Mouse (Mus musculus) heart, embryonic 16.5 days (tissue): ENCODE results near the gene Ank2. TPM values are rescaled to one million over a fixed set of nuclear protein-coding genes. Genes with fewer than 3 reads are reported as not detected.

ENCODE experiments used
- ATAC-seq: fragments of 200-750 bp; cut with Nextera tagmentation; replicated peaks from 2 replicates; pipeline ENCODE4 v1.8.0; 2017; ENCODE audit warnings: moderate number of reproducible peaks; ENCODE audit not compliant: insufficient read depth, low FRiP score; ENCODE audit errors: extremely low read depth
- H3K27ac ChIP-seq: fragments of 300-500 bp; sonication (generic); 2 replicates; pipeline ENCODE4 v1.5.1; 2014; ENCODE audit warnings: mild to moderate bottlenecking, low read length, control low read depth, moderate library complexity
- H3K27me3 ChIP-seq: fragments of 300-500 bp; sonication (generic); 2 replicates; pipeline ENCODE4 v1.6.1; 2014; ENCODE audit warnings: low read length, mixed read lengths; ENCODE audit not compliant: control insufficient read depth, insufficient read depth
- H3K36me3 ChIP-seq: fragments of 300-500 bp; sonication (generic); 2 replicates; pipeline ENCODE4 v1.6.1; 2014; ENCODE audit not compliant: control insufficient read depth, insufficient read depth
- H3K4me1 ChIP-seq: fragments of 300-500 bp; sonication (generic); 2 replicates; pipeline ENCODE4 v1.6.1; 2014; ENCODE audit warnings: low read length, mixed read lengths; ENCODE audit not compliant: control insufficient read depth, insufficient read depth
- H3K4me2 ChIP-seq: fragments of 300-500 bp; sonication (generic); 2 replicates; pipeline ENCODE4 v1.6.1; 2014; ENCODE audit warnings: low read depth, mild to moderate bottlenecking, control low read depth, low read length
- H3K4me3 ChIP-seq: fragments of 300-500 bp; sonication (generic); 2 replicates; pipeline ENCODE4 v1.5.1; 2014; ENCODE audit warnings: mild to moderate bottlenecking, control low read depth, low read length
- H3K9ac ChIP-seq: fragments of 300-500 bp; sonication (generic); 2 replicates; pipeline ENCODE4 v1.6.1; 2014; ENCODE audit warnings: low read length, control low read depth
- H3K9me3 ChIP-seq: fragments of 300-500 bp; sonication (generic); replicated peaks from 2 replicates; pipeline ENCODE4 v1.6.1; 2016; ENCODE audit warnings: low read length; ENCODE audit not compliant: control insufficient read depth
- WGBS: fragments of 180-500 bp; shearing (Covaris S2); extraction: QIAGEN DNeasy Blood & Tissue Kit; methylation state at CpG from one replicate; pipeline ENCODE4 v1.1.7; 2014; 5-methylcytosine and 5-hydroxymethylcytosine counted together
- polyA plus RNA-seq: library from polyadenylated mRNA; unstranded; fragments of >200 nt; fragmentation: Nextera tagmentation; extraction: Ambion mirVana; gene quantifications from 2 replicates; pipeline ENCODE4 v1.2.1, GENCODE M21; 2015

The Ank2 gene
- polyA plus RNA-seq, 1 experiment from 2014 or later: 38.9 TPM

DNA sequence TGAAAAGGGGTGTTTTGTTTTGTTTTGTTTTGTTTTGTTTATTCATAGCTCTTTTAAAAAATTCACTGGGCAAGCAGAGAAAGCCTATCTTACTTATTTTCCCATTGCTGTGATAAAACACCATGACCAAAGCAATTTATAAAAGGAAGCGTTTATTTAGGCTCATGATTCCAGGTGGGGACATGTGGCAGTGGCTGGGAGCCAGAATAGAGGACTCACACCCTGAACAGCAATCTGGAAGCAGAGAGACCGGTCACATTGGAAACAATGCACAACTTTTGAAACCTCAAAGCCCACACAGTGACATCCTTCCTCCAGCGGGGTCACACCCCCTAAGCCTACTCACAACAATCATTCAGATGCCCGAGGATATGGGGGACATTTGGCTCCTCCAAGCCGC, 285.6 kb downstream of the Ank2 start:
- Histone ChIP-seq H3K4me3 (no peak overlapping the region), H3K9me3 (no peaks in the 10 kb centered on the region), H3K27ac (no peak overlapping the region), H3K9ac (no peak overlapping the region), H3K4me1 (no peaks in the 10 kb centered on the region), H3K4me2 (no peak overlapping the region), H3K27me3 (no peaks in the 10 kb centered on the region), H3K36me3 (no peaks in the 10 kb centered on the region)
- no peak for ATAC-seq
- WGBS: 63% methylated on average over 5 of the region's 5 CpGs

DNA sequence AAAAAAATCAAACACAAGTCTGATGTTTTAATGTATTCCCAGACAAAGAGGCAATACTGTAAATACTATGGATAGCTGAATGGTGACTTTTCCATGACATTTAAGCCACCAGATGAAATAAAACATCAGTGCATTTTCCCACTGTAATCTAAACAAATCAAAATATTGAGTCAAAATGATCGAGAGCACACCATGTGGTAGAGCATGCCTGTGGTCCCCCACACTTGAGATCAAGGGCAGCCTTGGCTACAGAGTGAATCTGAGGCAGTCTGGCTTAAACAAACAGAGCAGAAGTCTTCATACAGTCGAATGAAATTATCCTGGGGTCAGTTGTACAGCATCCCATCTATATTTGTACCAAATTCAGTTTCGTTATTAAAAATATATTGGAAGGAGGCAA, 288.0 kb downstream of the Ank2 start:
- WGBS: 80% methylated on average over 3 of the region's 3 CpGs
- Histone ChIP-seq H3K9me3 (no peaks in the 10 kb centered on the region), H3K27me3 (no peaks in the 10 kb centered on the region), H3K4me1 (no peaks in the 10 kb centered on the region), H3K36me3 (no peaks in the 10 kb centered on the region), H3K4me3 (no peak overlapping the region), H3K9ac (no peak overlapping the region), H3K27ac (no peak overlapping the region), H3K4me2 (no peak overlapping the region)
- ATAC-seq: no peak

DNA sequence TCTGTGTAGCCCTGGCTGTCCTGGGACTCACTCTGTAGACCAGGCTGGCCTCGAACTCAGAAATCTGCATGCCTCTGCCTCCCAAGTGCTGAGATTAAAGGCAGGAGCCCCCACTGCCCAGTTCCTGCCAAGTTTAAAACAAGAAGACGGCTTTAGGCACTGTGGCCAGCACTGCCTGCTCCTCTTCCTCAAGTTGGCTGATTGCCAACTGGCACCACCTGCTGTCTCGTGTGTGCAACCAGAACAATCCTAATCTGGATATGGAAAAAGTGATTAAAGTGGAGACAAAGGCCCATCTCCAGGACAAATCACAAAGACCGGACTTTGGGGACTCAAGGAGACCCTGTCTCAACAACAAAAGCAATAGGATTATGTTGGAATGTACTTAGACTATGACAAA, 288.6 kb downstream of the Ank2 start:
- 47% methylated on average over 4 of the region's 4 CpGs for WGBS
- Histone ChIP-seq H3K9me3 (no peaks in the 10 kb centered on the region), H3K4me1 (no peaks in the 10 kb centered on the region), H3K9ac (no peak overlapping the region), H3K4me3 (no peak overlapping the region), H3K4me2 (no peak overlapping the region), H3K36me3 (no peaks in the 10 kb centered on the region), H3K27me3 (no peaks in the 10 kb centered on the region), H3K27ac (no peak overlapping the region)
- no peak for ATAC-seq

DNA sequence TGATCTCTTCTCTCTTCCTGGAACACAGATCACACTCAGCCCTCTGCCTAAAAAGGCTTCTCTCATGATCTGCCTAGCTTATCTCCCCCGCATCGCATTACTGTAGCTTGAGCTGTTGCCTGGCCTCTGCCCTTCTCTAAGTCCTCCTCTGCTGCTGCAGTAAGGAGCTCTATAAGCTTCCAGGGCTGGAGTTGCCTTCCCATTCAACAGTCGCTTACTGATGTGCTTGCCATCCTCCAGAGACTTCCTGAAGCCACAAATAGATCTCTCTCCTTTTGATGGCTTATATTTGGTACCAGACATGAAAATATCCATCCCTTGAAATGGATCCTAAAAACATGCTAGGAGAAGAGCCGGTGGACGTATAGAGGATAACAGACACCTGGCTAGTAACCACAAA, 290.3 kb downstream of the Ank2 start:
- Histone ChIP-seq H3K4me1 (no peaks in the 10 kb centered on the region), H3K36me3 (no peaks in the 10 kb centered on the region), H3K9me3 (no peaks in the 10 kb centered on the region), H3K9ac (no peak overlapping the region), H3K4me2 (no peak overlapping the region), H3K27ac (no peak overlapping the region), H3K4me3 (no peak overlapping the region), H3K27me3 (no peaks in the 10 kb centered on the region)
- ATAC-seq: no peak
- WGBS: 69% methylated on average over 5 of the region's 5 CpGs

DNA sequence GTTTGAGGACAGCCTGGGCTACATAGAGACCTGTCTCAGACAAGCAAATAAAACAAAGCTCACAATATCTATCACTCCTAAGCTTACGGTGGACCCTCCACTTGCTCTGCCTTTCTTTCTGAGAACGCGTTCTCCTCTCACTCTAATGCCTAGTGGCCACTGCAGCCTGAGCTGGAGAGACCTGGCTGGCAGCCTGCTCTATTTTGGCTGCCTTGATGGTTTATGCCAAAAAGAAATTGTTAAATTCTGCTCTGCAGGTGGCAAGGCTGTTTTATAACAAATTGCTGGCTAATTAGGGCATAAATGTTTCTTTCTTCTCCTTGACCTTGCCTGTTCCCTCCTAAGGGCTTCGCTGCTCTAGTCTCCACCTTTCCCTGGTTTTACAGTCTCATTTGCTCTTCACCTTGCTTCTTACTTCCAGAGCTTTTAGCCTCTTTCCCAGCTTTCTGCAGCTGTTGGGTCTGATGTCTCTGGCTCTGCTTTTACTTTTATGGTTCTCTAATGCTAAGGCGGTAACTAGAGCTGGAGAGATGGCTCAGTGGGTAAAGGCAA, 293.2 kb downstream of the Ank2 start:
- no peak overlapping the region for H3K4me2 ChIP-seq
- ATAC-seq: no peak
- no peak overlapping the region for H3K27ac ChIP-seq
- H3K36me3 ChIP-seq: no peaks in the 10 kb centered on the region
- H3K4me3 ChIP-seq: no peak overlapping the region
- WGBS: 93% methylated on average over 5 of the region's 5 CpGs
- no peaks in the 10 kb centered on the region for H3K4me1 ChIP-seq
- H3K9me3 ChIP-seq: no peaks in the 10 kb centered on the region
- H3K9ac ChIP-seq: no peak overlapping the region
- no peaks in the 10 kb centered on the region for H3K27me3 ChIP-seq

DNA sequence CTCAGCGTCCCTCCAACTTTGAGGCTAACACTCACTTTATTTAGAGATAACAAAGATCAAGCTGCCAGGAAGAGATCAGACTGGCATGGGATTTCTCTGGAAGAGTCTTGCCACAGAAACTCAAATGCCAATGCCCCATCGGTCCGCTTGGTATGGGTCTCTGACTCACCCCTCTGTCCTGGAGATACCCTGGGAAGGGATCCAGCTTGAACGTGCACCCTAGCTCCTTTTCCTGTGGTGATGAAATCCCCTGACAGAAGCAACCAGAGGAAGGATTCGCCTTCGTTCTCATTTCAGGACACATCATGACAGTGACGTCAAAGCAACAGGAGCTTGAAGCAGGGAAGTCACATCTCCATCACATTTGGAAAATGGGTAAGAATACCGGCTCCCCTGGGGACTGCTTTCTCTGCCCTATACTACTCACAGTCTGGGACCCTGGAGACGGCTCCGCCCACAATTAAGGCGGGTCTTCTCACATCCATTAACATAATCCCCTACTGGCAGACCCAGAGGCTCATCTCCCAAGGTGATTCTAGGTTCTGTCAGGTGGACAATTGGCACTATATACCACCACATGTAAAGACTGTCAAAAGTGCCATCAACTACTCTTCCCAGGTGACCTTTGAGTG, 296.6 kb downstream of the Ank2 start:
- H3K36me3 ChIP-seq: no peaks in the 10 kb centered on the region
- no peaks in the 10 kb centered on the region for H3K4me1 ChIP-seq
- no peak overlapping the region for H3K27ac ChIP-seq
- H3K9me3 ChIP-seq: no peaks in the 10 kb centered on the region
- no peak overlapping the region for H3K9ac ChIP-seq
- H3K4me3 ChIP-seq: no peak overlapping the region
- ATAC-seq: no peak
- H3K4me2 ChIP-seq: no peak overlapping the region
- no peaks in the 10 kb centered on the region for H3K27me3 ChIP-seq
- 33% methylated on average over 11 of the region's 11 CpGs for WGBS

DNA sequence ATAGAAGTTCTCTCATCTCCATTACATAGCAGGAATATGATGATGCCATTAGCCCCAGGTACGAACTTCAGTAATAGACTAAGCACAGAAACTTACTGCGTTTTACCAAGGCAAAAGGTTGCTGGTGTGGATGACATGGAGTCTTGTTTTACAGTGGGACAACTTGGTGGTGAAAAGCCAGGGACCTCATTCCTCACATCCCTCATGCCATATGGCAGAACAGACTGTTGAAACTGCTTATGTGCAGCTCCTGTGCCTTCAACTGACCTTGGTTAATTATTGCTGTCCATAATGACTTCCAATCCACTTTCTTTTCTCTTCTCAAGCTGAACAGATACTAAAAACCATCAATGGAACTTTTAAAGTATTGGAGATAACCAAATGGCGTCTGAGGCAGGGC, 298.4 kb downstream of the Ank2 start:
- no peaks in the 10 kb centered on the region for H3K27me3 ChIP-seq
- H3K4me3 ChIP-seq: no peak overlapping the region
- H3K27ac ChIP-seq: no peak overlapping the region
- no peaks in the 10 kb centered on the region for H3K9me3 ChIP-seq
- H3K36me3 ChIP-seq: no peaks in the 10 kb centered on the region
- no peaks in the 10 kb centered on the region for H3K4me1 ChIP-seq
- H3K9ac ChIP-seq: no peak overlapping the region
- 71% methylated on average over 3 of the region's 3 CpGs for WGBS
- no peak overlapping the region for H3K4me2 ChIP-seq
- ATAC-seq: no peak

DNA sequence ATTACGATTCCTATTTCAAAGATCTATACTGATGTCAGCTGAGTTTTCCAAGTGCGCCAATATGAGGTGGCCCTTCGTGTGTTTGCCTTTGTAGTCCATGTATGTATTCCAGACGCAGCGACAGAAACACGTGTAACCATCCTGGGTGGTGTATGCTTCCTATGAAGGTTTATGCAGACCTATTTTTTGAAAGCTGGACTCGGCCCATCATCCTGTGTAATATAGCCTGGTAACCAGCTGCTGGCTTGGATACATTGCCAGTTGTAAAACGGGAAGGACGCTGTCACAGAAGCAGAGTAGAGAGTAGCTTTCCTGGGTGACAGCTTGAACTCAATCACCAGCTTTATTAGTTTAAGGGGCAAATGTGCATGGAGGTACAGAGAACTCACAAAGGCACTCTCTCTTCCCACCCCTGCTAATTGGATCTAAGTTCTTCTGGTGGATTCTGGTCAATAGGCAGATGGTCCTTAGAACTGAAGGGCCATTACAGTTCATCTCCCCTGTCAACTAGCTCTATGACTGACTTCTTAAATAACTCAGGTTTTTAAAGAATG, 300.0 kb downstream of the Ank2 start:
- Histone ChIP-seq H3K4me2 (no peak overlapping the region), H3K9ac (no peak overlapping the region), H3K27me3 (no peaks in the 10 kb centered on the region), H3K36me3 (no peaks in the 10 kb centered on the region), H3K4me1 (no peaks in the 10 kb centered on the region), H3K27ac (no peak overlapping the region), H3K4me3 (no peak overlapping the region), H3K9me3 (no peaks in the 10 kb centered on the region)
- no peak for ATAC-seq
- 90% methylated on average over 9 of the region's 9 CpGs for WGBS

DNA sequence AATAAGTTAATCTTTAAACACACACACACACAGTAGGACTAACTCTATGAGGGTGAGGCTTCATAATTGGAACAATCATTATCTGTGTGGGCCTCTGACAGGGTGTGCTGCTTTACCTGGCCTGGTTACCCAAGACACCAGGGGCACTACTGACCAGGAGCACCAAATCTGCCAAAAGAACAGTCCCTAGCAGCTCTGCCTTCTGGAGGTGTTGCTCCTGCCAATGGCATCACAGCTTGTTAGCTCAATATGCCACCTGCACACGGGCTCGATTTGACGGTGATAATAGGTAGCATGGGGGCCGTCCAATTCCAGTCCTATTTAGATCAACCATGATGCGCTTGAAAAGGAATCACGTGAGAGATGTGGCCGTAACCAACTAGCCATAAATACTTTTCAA, 300.5 kb downstream of the Ank2 start:
- no peaks in the 10 kb centered on the region for H3K36me3 ChIP-seq
- H3K27me3 ChIP-seq: no peaks in the 10 kb centered on the region
- H3K27ac ChIP-seq: no peak overlapping the region
- no peak overlapping the region for H3K4me2 ChIP-seq
- H3K9me3 ChIP-seq: no peaks in the 10 kb centered on the region
- no peaks in the 10 kb centered on the region for H3K4me1 ChIP-seq
- H3K9ac ChIP-seq: no peak overlapping the region
- no peak for ATAC-seq
- 95% methylated on average over 7 of the region's 7 CpGs for WGBS
- no peak overlapping the region for H3K4me3 ChIP-seq
